Mouse (Mus musculus): ENCODE results near the gene Adam34.
"Not testable (repeated sequence)": the region's sequence is repeated elsewhere in the genome, so short reads cannot be mapped to it uniquely, and the experiment has no call there.

Adam34 gene

GRCm38 (mm10) chr8:43709949-43710348 is at the start of gene Adam34:
Gene Adam34 (minus strand): TSS chr8:43710049.
- no peak for DNase-seq (ENCODE audit: low spot score in 2 of 2)

- no peak for DNase-seq (ENCODE audit: low spot score in 2 of 2)
These were observed 82.7 kb downstream of the Adam34 start, which contains the start of gene Gm5346 for GRCm38 (mm10) chr8:43627176-43627575. Gene Gm5346 (minus strand): TSS chr8:43627276.

- no peak for DNase-seq (ENCODE audit: low spot score in 2 of 2)
These were observed 93.8 kb downstream of the Adam34 start for GRCm38 (mm10) chr8:43616046-43616445.

- not testable (repeated sequence) for DNase-seq (ENCODE audit: low spot score in 2 of 2)
These were observed 106.2 kb downstream of the Adam34 start for GRCm38 (mm10) chr8:43603657-43604056.

GRCm38 (mm10) chr8:43603166-43603565 is 106.7 kb downstream of the Adam34 start:
- DNase-seq (ENCODE audit: low spot score in 2 of 2), result not testable (repeated sequence)
